Mouse (Mus musculus): ENCODE results near the gene Zfp988.
"Not testable (repeated sequence)": the region's sequence is repeated elsewhere in the genome, so short reads cannot be mapped to it uniquely, and the experiment has no call there.

Zfp988 gene

GRCm38 (mm10) chr4:147345061-147345554 lies 39.6 kb downstream of the Zfp988 start:
- DNase-seq, result not testable (repeated sequence)

- not testable (repeated sequence) for DNase-seq
These were observed 41.0 kb downstream of the Zfp988 start for GRCm38 (mm10) chr4:147346361-147347035.

GRCm38 (mm10) chr4:147347300-147347699 lies 41.8 kb downstream of the Zfp988 start:
- not testable (repeated sequence) for DNase-seq

- DNase-seq, result not testable (repeated sequence)
These were observed 42.4 kb downstream of the Zfp988 start for GRCm38 (mm10) chr4:147347880-147348279.

GRCm38 (mm10) chr4:147348401-147348800 lies 42.9 kb downstream of the Zfp988 start:
- not testable (repeated sequence) for DNase-seq

- not testable (repeated sequence) for DNase-seq
These were observed 43.6 kb downstream of the Zfp988 start for GRCm38 (mm10) chr4:147348906-147349686.

GRCm38 (mm10) chr4:147349687-147350415 lies 44.4 kb downstream of the Zfp988 start:
- not testable (repeated sequence) for DNase-seq

- DNase-seq, result not testable (repeated sequence)
These were observed 45.1 kb downstream of the Zfp988 start for GRCm38 (mm10) chr4:147350541-147350940.

- not testable (repeated sequence) for DNase-seq
These were observed 46.0 kb downstream of the Zfp988 start for GRCm38 (mm10) chr4:147351376-147351980.

GRCm38 (mm10) chr4:147353626-147354025 lies 48.2 kb downstream of the Zfp988 start:
- DNase-seq, result not testable (repeated sequence)

GRCm38 (mm10) chr4:147356042-147356441 lies 50.6 kb downstream of the Zfp988 start:
- DNase-seq, result not testable (repeated sequence)

- not testable (repeated sequence) for DNase-seq
These were observed 51.7 kb downstream of the Zfp988 start for GRCm38 (mm10) chr4:147357195-147357594.

- not testable (repeated sequence) for DNase-seq
These were observed 55.5 kb downstream of the Zfp988 start, which contains the start of gene Zfp978 for GRCm38 (mm10) chr4:147361003-147361402. Gene Zfp978 (plus strand): TSS chr4:147361303.

GRCm38 (mm10) chr4:147361872-147362271 lies 56.4 kb downstream of the Zfp988 start:
- not testable (repeated sequence) for DNase-seq

- DNase-seq, result not testable (repeated sequence)
These were observed 64.1 kb downstream of the Zfp988 start for GRCm38 (mm10) chr4:147369564-147369963.

- not testable (repeated sequence) for DNase-seq
These were observed 77.7 kb downstream of the Zfp988 start for GRCm38 (mm10) chr4:147383199-147383598.

Data from right cerebral cortex, postnatal 14 days (tissue).